Mouse (Mus musculus) G1E (cell line): ENCODE measurements around the gene Paox.

ENCODE experiments used
- CTCF ChIP-seq: IDR thresholded peaks from 2 replicates; pipeline ENCODE4 v1.5.1; 2012; ENCODE audit warnings: low read depth, low read length, inconsistent platforms, mixed read lengths
- GATA1 ChIP-seq: IDR thresholded peaks from 2 replicates; pipeline ENCODE4 v1.6.1; 2012; ENCODE audit warnings: borderline replicate concordance, low read length, inconsistent platforms, mixed read lengths

DNA sequence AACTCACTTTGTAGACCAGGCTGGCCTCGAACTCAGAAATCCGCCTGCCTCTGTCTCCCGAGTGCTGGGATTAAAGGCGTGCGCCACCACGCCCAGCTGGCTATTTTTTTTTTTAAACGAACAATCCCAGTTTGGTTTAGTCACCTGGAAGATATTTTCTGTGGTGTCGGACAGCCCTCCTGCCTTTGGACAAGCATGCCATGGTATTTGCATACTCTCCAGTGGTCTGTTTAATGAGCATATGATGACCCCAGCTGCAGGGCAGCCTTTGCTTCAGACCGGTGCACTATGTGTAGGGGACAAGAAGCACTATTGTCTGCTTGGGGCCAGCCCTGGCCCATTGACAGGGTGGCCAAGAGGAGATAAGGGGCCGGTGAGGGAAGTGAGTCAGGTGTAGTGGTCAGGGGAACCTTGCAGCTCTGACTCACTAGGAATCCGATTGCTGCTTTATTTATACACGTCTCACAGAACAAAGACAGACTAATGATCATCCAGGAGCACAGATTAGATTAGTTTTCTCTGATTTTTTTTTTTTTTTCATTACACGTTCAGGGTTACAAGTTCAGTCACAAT lies 5.8 kb downstream of the Paox start:
- TF ChIP-seq GATA1 (no peak), CTCF (no peak)
